Mouse (Mus musculus): ENCODE measurements around the gene Prkce. TPM values are rescaled to one million over a fixed set of nuclear protein-coding genes. Genes with fewer than 3 reads are reported as not detected.

Gene Prkce
- total RNA-seq, 2 experiments from 2014 or later: 8.7 TPM

DNA sequence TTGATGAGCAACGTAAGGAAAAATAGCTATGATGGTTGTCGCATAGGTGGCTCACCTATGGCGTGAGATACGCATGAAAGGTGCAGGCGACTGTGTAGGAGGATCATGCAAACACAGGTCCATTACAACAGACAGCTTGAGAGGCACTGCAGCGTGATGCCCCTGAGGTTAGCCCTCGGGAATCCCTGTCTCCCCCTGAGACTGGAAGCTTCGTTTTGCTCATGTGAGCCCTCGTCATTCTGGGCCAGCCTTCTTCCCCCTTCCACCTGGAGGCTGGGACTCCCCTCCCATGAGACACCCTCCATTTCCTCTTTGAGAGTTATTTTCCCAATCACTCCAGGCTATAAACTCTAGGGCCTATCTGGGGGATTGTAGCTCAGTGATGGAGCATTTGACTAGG lies 213.9 kb downstream of the Prkce start:
- intact Hi-C loops (cut with DNase I; ENCODE audit: low total_unique reads): no loop called here
- DNase-seq: no peak

DNA sequence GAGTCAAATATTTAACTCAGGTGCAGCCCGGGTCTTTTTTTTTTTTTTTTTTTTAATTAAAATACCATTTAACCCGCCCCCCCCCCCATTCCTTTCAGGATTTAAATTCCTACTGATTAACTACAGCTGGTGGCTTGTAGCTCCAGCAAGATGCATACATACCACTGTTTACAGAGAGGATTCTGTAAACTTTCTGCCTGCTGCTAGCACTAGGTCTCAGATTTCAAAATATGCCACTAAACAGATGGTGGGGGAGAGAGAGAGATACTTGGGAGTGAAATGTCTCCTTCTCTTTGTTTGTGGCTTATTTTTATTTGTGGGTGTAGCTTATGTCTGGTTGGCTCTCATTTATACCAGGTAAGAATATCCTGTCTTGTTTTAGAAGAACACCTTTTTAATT lies 215.3 kb downstream of the Prkce start:
- intact Hi-C loops (cut with DNase I; ENCODE audit: low total_unique reads): no loop called here
- no peak for DNase-seq

DNA sequence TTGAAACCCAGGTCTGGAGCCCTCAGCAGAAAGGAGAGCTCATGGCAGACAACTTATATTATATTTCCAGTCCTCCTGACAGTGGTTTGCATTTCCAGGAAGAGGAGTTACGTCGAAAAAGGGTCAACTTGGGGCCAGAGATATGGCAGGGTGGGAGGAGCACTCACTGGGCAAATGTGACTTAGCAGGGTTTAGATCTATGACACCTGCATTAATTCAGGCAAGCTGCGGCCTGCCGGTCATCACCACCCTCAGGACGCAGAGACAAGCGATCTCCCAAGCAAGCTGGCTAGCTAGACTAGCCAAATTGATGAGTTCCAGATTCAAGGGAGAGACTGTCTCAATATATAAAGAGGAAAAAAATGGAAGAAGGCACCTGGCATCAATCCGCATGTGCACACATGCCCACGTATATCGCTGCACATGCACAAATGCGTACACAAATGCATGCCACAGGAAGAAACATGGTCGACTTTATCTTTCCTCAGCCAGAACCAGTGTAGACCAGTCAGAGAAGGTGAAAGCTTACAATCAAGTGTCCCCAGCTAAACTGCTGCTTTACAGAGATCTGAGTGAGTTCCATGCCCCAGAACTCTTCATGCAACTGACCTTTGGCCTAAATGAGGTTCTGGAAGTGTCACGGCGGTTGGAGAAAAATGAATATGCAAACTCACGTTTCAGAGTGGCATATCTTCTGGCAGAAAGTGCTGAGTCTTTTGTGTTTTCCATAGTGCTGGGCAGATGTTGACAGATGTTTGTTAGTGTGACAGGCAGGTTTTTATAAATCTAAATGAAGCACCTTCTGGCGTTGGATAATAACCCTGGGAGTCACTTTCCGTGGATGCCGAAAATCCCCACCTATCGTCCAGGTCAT lies 216.4 kb downstream of the Prkce start:
- no peak for DNase-seq
- intact Hi-C loops (cut with DNase I; ENCODE audit: low total_unique reads): no loop called here

DNA sequence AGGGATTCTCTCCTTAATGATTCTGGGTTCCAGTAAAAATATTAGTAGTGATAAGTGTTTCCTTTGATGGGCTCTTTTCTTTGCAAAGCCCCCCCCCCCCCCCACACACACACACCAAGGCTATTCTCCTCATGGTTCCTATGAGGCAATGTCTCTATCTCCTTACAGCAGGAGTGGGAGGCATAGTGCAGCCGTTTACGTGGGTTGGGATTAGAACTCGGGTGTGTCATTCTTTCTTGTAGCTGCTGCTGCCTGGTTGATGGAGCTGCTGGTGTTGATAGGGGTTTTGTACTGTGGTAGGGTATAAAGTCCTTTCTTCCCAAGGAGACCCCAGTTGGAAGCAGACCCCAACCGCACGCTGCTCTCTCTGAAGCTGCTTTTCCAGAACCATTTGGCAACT lies 224.9 kb downstream of the Prkce start:
- intact Hi-C loops (cut with DNase I; ENCODE audit: low total_unique reads): no loop called here
- DNase-seq: no peak

DNA sequence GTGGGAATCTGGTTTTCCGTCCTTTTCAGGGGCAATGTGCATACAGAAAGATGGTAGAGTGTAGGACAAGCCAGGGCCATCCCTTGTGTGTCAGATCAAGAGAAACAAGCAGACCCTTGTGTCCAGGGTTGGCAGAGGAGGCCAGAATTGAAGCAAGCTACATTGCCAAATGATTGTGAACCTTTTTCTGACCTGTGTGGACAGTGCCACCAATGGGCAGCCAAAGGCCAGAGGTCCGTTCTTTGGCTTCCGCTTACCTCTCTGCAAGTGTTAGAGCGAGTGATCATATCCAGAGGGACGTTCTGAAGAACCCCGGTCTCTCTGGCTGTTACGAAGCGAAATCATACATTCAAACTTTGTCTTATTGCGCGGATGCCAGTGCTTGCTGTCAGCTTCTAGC lies 225.6 kb downstream of the Prkce start:
- intact Hi-C loops (cut with DNase I; ENCODE audit: low total_unique reads): no loop called here
- DNase-seq: no peak

DNA sequence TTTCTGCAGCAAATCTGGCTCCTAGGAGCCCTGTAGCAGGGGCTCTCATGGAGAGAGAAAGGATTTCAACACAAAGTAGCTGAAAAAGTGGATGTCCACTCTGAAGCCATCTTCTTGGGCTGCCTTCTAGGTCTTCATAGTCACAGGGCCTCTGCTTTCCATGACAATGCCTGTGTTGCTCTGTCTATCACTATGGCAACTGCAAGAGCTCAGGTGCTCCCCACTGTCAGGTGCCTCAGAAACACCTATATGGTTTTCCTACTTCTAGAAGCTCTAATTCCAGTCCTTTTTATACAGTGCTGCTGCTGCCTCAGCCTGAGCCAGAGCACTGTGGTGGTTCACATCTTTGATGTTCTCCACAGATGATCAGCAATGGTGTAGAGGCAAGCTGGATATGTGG lies 229.5 kb downstream of the Prkce start:
- intact Hi-C loops (cut with DNase I; ENCODE audit: low total_unique reads): loop anchor here (2.0 kb wide), 1 partner anchor 42 kb away; no protein-coding TSS in a partner anchor
- no peak for DNase-seq

DNA sequence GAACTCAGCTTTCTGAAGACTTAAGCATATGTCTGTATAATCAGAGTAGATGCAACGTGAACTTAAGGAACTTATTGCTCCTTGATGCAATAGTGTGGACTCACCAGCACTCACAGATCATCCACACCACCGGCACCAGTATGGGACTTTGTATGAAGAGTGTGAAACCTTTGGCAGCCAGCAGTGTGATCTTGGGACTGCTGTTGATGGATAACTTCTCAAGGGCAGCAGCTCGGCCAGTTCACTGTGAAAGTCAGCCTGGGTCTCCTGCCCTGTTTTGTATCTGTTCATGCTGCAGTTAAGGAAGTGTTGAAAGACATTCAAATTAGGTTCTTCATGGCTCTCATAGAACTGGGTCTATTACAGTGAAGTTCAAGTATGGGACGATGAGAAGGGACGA lies 230.1 kb downstream of the Prkce start:
- no peak for DNase-seq
- intact Hi-C loops (cut with DNase I; ENCODE audit: low total_unique reads): loop anchor here (2.0 kb wide), 1 partner anchor 41 kb away; no protein-coding TSS in a partner anchor

DNA sequence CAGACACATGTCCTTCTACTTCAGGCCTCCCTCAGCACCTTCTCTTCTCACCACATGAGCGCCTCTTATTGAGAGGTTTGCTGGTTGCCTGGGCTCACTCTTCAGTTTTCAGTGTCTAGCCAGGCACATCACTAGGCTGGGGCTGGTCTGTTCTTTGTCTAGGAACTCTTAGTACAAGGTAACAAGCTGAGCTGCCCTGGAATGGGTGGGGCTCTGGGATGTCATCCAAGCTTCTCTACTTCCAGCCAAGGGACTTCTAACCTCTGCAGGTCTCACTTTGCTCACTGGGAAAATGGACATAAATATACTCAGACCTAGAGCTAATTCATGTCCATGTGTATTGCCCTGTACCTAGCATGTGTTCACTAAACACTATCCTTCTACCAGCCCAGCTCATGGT lies 230.6 kb downstream of the Prkce start:
- intact Hi-C loops (cut with DNase I; ENCODE audit: low total_unique reads): no loop called here

DNA sequence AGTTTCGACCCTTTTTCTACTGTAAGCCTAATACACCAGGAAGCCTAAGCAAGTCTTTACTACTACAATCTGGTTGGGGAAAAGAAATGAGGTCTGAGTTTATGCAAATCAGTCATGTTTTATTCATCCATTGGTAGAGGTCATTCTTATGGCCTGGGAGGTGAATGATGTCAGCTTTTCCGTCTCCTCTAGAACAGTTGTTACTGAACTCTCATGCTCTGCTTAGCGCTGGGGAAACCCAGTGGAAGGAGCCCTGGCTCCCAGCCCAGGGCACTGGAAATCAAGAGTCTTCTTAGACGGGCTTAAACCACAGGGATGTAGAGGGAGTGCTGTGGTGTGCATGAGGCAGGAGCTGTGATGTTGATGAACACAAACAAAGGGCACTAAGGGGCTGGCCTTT lies 232.4 kb downstream of the Prkce start:
- peak; percentile 31 for DNase-seq
- intact Hi-C loops (cut with DNase I; ENCODE audit: low total_unique reads): no loop called here

More for the DNA sequence above, 230.6 kb downstream of the Prkce start:
- no peak for DNase-seq

DNA sequence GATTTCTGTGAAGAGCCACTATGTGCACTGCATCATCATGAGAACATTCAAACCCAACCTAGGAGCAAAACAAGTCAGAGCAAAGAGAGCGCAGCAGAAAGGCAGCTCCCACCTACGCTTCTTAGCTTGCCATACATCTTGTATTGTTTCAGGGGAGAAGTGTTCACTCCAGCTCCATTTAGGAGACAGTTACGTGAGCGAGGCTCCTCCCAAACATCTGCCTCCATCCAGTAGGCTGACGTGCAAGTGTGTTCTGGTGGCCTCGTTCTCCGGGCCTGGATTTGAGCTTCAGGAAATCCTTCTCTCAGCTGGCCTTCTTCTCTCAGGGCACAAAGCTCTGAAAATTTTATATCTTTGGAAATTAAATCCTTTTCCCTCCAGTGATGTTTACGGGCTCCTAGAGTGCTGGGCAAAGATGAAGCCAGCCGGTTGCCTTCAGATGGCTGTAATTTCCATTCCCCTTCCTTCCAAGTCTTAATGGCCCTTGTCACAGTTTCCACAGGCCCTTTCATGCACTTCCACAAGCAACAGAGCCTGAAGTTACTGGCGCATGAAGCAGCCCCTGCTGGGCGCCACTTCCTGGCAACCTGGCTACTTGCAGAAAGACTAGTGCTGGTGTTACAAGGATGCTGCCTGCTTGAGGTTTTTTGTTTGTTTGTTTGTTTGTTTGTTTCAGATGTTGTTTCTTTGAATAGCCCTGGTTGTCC lies 237.4 kb downstream of the Prkce start:
- intact Hi-C loops (cut with DNase I; ENCODE audit: low total_unique reads): no loop called here
- no peak for DNase-seq

DNA sequence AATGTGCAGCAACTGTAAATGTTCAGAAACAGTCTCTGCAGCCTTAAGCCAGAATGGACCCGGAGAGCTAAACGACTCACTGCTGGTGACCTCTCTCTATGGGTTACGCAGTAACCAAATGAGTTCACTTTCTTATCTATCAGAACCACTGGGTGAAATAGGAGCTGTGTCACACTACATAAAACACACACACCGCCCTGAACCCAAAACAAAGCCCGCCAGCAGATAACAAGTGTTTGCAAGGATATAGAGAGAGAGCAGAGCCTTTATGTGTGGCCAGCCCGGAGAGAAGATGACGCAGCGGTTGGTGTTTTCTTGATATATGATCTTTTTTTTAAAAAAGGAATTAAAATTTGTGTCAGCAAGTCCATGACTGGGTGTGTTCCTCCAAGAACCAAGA lies 238.1 kb downstream of the Prkce start:
- DNase-seq: no peak
- intact Hi-C loops (cut with DNase I; ENCODE audit: low total_unique reads): no loop called here

DNA sequence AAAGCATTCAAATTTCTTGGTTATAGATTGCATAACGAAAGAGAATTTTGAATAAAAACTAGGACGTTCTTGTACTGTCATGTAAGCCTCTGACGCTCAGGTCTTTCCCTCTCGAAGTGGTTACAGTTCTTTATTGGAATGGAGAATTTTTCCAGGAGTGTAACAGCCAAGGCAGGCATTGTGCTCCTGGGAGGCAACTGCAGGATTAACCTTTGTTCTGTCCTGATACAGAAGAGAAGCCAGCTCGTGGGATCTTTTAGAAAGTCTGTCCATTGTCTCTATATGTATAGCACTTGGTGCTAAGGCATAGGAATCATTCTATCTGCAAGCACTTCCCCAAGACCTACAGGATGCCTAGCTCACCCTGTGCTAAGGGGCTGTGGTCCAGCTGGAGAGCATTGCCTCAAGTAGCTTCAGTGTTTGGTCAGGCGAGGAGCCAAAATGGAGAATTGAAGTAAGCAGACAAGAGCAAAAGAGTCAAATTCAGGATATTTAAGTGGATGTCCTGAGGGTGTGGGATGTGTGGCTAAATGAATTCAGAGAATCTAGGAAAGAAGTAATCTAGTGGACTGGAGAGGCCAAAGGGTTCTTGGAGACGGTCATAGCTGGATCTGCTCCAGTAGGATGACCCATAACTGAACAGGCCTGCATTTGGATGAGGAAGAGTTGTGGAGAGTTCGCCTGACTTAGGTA lies 240.5 kb downstream of the Prkce start:
- intact Hi-C loops (cut with DNase I; ENCODE audit: low total_unique reads): no loop called here
- DNase-seq: peak; percentile 24

DNA sequence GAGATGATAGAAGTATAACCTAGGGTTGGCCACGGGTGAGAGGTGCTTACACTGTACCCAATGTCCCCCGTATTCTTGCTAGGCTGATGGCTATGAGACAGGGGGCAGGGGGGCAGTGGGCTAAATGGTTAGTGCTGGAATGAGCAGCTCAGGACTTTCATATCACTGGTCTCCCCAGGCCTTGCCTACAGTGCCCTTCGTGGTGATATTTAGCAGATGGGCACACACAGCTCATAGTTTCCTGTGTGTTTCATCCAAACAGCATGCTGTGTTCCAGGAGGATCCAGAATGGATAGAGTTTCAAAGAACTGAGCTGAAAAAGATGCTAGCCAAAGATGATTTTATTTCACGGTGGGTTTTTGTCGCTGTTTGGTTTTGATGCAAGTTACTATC lies 241.0 kb downstream of the Prkce start:
- intact Hi-C loops (cut with DNase I; ENCODE audit: low total_unique reads): no loop called here
- no peak for DNase-seq

DNA sequence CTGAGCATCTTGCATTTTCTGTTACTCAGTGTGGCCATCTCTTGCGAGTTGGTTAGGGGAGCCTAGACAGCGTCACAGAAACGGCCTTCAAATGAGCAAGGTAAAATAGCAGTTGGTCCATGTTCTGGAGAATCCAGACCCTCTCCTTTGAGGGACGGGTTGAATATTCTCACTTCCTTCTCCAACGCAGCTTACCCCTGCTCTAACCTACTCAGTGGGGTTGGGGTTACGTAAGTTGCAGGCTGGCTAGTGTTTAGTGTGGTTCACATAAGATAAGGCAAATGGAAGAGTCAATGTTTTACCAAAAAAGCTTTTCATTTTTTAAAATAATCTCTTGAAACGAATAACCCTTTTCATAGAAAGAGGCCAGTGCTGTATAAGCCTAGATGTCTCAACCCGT lies 241.9 kb downstream of the Prkce start:
- intact Hi-C loops (cut with DNase I; ENCODE audit: low total_unique reads): no loop called here

DNA sequence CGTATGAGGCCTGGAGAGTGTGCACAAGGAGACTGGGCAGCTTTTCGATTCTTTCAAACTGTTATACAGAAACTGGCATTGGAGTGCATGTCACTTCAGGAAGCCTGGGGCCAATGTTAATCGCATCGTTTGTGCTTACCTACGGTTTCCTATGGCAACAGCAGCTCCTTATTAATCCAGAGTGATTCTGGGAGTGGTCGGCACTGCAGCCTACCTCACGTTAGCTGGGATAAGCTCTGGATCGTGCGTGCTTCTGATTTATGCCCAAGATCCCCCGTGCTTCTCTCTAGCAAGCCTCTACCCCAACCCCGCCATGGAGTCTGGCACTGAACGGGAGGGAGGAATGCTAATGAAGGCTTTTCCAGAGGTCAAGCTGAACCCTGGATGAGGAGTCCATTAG lies 242.9 kb downstream of the Prkce start:
- DNase-seq: no peak
- intact Hi-C loops (cut with DNase I; ENCODE audit: low total_unique reads): no loop called here

More for the DNA sequence above, 241.9 kb downstream of the Prkce start:
- DNase-seq: no peak

DNA sequence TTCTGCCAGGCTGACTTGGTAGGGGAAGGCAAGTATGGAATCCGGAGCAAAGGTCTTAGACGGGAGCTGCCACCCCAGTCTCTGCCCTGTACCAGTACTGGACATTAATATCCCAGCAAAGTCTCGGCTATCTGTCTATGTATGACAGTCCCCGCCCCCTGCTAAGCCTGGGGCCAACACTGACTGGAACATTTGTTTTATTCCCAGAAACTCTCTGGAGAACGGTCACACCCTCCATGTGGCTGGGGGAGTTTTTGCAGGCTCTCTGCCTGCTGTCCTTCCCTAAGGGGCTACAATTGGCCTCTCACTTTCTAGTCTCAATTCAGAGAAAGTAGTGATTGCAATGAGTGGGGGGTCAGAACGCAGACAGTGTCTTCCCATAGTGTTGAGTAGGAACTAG lies 244.6 kb downstream of the Prkce start:
- intact Hi-C loops (cut with DNase I; ENCODE audit: low total_unique reads): no loop called here
- peak; percentile 53 for DNase-seq

DNA sequence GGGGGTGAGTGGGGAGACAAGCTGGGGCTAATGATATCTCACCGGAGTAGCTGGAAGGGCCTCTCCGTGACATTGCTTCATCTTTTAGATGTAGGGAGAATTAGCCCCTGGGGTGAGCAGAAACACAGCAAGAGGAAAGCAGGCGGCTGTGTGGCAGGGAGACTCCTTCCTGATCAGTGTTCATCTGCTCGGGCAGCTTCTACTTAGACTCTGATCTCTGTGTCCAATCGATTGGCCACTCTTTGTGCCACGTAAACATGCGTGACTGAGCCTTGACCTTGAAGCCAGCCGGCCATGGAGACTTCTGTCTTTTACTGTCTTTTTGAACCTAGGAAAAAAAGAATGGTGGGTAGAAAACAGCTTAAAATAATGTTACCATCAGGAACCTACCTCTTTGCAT lies 247.0 kb downstream of the Prkce start:
- no peak for DNase-seq
- intact Hi-C loops (cut with DNase I; ENCODE audit: low total_unique reads): no loop called here

DNA sequence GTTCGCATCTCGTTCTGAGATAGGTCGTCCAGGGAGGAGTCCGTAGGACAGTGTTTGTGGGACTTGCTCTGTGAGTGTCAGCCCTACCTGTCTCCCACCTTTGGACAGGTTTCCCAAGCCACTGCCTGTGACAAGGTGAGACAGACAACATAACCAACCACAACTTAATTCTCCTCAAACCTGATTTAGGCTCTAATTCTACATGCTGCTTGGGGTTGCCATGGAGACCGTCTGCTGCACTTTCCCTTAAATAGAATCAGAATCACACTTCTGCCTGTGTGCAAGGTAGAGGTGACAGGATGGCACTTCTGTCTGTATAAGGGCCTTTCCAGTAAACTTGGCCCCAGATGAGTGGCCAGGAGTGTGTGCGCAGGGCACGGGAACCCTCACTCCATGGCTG lies 248.4 kb downstream of the Prkce start:
- intact Hi-C loops (cut with DNase I; ENCODE audit: low total_unique reads): no loop called here
- DNase-seq: no peak

DNA sequence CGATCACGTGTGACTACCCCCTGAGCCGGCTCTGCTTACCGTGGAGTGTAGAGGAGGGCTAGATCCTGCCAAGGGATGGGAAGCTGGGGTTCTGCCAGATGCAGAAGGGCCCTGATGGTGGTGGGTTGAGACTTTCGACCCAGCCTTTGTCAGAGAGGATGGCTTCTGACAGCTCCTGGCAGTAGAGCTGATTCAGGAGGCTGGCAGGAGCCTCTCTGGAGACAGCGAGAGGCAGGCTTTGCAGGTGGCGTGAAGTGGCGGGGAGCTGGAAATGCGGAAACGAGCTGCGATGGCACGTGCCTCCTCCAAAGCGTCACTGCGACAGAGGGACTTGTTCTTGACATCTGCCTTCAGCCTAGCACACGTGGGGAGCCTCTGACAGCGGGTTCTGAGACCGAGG lies 250.7 kb downstream of the Prkce start:
- intact Hi-C loops (cut with DNase I; ENCODE audit: low total_unique reads): no loop called here
- no peak for DNase-seq

DNA sequence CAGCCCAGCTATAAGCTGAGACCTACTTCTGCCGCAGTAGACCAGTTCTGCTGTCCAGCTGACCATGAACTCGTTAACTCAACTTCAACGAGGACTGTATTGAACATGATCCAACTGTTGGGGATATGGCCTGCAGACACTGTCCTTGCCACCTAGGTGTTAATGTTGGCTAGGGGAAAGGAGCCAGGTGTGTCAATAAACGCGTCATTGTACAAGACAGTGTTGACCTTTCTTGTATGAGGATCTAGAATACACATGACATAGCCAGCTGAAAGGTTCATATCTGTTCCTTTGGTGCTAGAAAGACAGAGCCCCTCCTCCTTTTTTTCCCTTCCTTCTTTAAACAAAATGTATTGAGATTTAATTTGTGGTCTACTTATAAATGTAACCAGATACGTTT lies 251.6 kb downstream of the Prkce start:
- intact Hi-C loops (cut with DNase I; ENCODE audit: low total_unique reads): no loop called here
- DNase-seq: no peak
